Mouse (Mus musculus): ENCODE data around the gene Actr2. TPM values are rescaled to one million over a fixed set of nuclear protein-coding genes. Genes with fewer than 3 reads are reported as not detected.

The Actr2 gene
- polyA plus RNA-seq, 1 experiment from 2014 or later, result 78.0 TPM

DNA sequence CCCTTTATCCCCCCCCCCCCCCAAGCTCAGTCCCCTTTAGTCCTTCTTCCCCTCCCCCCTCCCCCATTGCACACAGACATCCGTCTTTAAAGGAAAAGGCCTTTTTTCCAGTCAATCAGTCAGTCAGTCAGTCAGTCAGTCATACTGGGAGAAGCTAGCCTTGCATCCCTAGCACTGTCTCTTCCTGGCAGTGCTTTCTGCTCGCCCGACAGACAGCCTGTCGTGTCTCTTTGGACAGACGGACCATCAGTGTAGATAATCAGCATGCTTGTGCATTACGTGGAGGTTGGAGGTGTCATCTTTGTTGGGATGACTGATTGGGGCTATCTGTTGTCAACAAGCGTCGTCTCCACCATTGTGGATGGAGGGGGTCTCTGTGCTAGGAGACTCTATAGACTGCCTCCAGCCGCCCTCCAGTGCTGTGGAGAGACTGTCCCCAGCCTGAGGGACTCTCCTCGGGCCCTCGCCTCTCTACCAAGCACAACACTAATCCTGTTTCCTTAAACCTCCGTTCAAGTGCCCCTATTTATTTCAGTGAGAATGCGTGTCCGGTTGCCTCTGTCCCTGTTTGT is 89.7 kb downstream of the Actr2 start:
- Histone ChIP-seq H3K9ac (ENCODE audit: low read length) (no peak overlapping the region), H3K27ac (ENCODE audit: low read depth, low read length) (no peak overlapping the region), H3K4me1 (ENCODE audit: control insufficient read depth, insufficient read depth, low read length) (no peaks in the 10 kb centered on the region), H3K36me3 (ENCODE audit: control insufficient read depth, insufficient read depth, low read length) (peaks cover 33% of the 10 kb centered on the region), H3K9me3 (ENCODE audit: control insufficient read depth, low read length) (peaks cover 25% of the 10 kb centered on the region), H3K4me2 (ENCODE audit: low read depth) (no peak overlapping the region), H3K4me3 (ENCODE audit: low read depth, low read length) (no peak overlapping the region), H3K27me3 (ENCODE audit: control insufficient read depth, insufficient read depth, low read length) (no peaks in the 10 kb centered on the region)
- ATAC-seq (ENCODE audit: insufficient read depth, low FRiP score, low TSS enrichment) (no peak), DNase-seq (ENCODE audit: low spot score) (no peak)
- WGBS, result 89% methylated on average over 14 of the region's 14 CpGs

GRCm38 (mm10) chr11:20022462-20022861 is 90.3 kb downstream of the Actr2 start:
- peaks cover 37% of the 10 kb centered on the region for H3K36me3 ChIP-seq (ENCODE audit: control insufficient read depth, insufficient read depth, low read length)

DNA sequence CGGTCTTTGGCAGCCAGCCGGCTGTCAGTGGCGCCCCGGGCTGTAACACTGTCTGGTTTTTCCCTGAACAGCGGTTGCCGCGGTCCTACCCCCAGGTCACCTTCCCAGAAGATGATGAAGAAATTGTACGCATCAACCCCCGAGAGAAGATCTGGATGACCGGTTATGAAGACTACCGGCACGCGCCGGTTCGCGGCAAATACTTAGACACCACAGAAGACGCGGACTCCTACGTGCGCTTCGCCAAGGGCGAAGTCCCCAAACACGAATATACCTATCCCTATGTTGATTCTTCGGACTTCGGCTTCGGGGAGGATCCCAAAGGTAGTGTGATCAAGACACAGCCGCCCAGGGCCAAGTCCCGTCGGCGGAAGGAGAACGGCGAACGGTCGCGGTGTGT is 92.0 kb downstream of the Actr2 start:
- WGBS, result 98% methylated on average over 35 of the region's 35 CpGs
- Histone ChIP-seq H3K27me3 (ENCODE audit: control insufficient read depth, insufficient read depth, low read length) (no peaks in the 10 kb centered on the region), H3K4me1 (ENCODE audit: control insufficient read depth, insufficient read depth, low read length) (no peaks in the 10 kb centered on the region), H3K36me3 (ENCODE audit: control insufficient read depth, insufficient read depth, low read length) (peaks cover 39% of the 10 kb centered on the region), H3K9ac (ENCODE audit: low read length) (no peak overlapping the region), H3K27ac (ENCODE audit: low read depth, low read length) (no peak overlapping the region), H3K9me3 (ENCODE audit: control insufficient read depth, low read length) (peaks cover 25% of the 10 kb centered on the region), H3K4me3 (ENCODE audit: low read depth, low read length) (no peak overlapping the region), H3K4me2 (ENCODE audit: low read depth) (no peak overlapping the region)
- DNase-seq (ENCODE audit: low spot score) (no peak), ATAC-seq (ENCODE audit: insufficient read depth, low FRiP score, low TSS enrichment) (no peak)

More at GRCm38 (mm10) chr11:20022462-20022861, 90.3 kb downstream of the Actr2 start:
- ATAC-seq (ENCODE audit: insufficient read depth, low FRiP score, low TSS enrichment) (no peak), DNase-seq (ENCODE audit: low spot score) (no peak)
- H3K9ac ChIP-seq (ENCODE audit: low read length), result no peak overlapping the region
- H3K27me3 ChIP-seq (ENCODE audit: control insufficient read depth, insufficient read depth, low read length), result no peaks in the 10 kb centered on the region
- H3K4me1 ChIP-seq (ENCODE audit: control insufficient read depth, insufficient read depth, low read length), result no peaks in the 10 kb centered on the region
- no peak overlapping the region for H3K4me3 ChIP-seq (ENCODE audit: low read depth, low read length)
- WGBS, result 98% methylated on average over 2 of the region's 2 CpGs
- no peak overlapping the region for H3K4me2 ChIP-seq (ENCODE audit: low read depth)
- H3K27ac ChIP-seq (ENCODE audit: low read depth, low read length), result no peak overlapping the region
- H3K9me3 ChIP-seq (ENCODE audit: control insufficient read depth, low read length), result peaks cover 25% of the 10 kb centered on the region

DNA sequence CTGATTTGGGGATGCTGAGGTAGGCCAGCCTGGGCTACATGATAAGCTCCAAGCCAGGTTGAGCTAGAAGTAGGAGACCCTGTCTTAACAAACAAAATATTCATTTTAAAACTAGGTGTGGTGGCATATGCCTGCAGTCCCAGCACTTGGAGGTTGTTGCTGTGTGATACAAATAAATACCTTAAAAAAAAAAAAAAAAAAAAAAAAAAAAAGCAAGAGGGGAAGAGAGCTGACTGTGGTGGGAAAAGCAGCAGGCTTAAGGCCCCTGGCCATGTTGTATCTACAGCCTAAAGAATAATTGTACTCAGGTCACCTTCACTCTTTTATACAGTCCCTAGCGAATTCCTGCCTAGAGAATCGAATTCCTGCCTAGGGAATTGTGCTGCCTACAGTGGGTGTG is 93.8 kb downstream of the Actr2 start:
- H3K4me2 ChIP-seq (ENCODE audit: low read depth), result no peak overlapping the region
- no peak overlapping the region for H3K27ac ChIP-seq (ENCODE audit: low read depth, low read length)
- no peak for DNase-seq (ENCODE audit: low spot score)
- no peak overlapping the region for H3K4me3 ChIP-seq (ENCODE audit: low read depth, low read length)
- H3K27me3 ChIP-seq (ENCODE audit: control insufficient read depth, insufficient read depth, low read length), result no peaks in the 10 kb centered on the region
- peaks cover 39% of the 10 kb centered on the region for H3K36me3 ChIP-seq (ENCODE audit: control insufficient read depth, insufficient read depth, low read length)
- no peak overlapping the region for H3K9ac ChIP-seq (ENCODE audit: low read length)
- ATAC-seq (ENCODE audit: insufficient read depth, low FRiP score, low TSS enrichment), result no peak
- 100% methylated on average over 2 of the region's 2 CpGs for WGBS
- no peaks in the 10 kb centered on the region for H3K4me1 ChIP-seq (ENCODE audit: control insufficient read depth, insufficient read depth, low read length)
- peaks cover 25% of the 10 kb centered on the region for H3K9me3 ChIP-seq (ENCODE audit: control insufficient read depth, low read length)

- DNase-seq (ENCODE audit: low spot score), result no peak
- Histone ChIP-seq H3K4me1 (ENCODE audit: control insufficient read depth, insufficient read depth, low read length) (no peaks in the 10 kb centered on the region), H3K36me3 (ENCODE audit: control insufficient read depth, insufficient read depth, low read length) (peaks cover 39% of the 10 kb centered on the region), H3K4me3 (ENCODE audit: low read depth, low read length) (no peak overlapping the region), H3K9me3 (ENCODE audit: control insufficient read depth, low read length) (peaks cover 25% of the 10 kb centered on the region), H3K4me2 (ENCODE audit: low read depth) (no peak overlapping the region), H3K9ac (ENCODE audit: low read length) (no peak overlapping the region), H3K27ac (ENCODE audit: low read depth, low read length) (no peak overlapping the region), H3K27me3 (ENCODE audit: control insufficient read depth, insufficient read depth, low read length) (no peaks in the 10 kb centered on the region)
- WGBS, result 93% methylated on average over 13 of the region's 13 CpGs
- no peak for ATAC-seq (ENCODE audit: insufficient read depth, low FRiP score, low TSS enrichment)
These were observed 94.8 kb downstream of the Actr2 start for GRCm38 (mm10) chr11:20017937-20018336.

DNA sequence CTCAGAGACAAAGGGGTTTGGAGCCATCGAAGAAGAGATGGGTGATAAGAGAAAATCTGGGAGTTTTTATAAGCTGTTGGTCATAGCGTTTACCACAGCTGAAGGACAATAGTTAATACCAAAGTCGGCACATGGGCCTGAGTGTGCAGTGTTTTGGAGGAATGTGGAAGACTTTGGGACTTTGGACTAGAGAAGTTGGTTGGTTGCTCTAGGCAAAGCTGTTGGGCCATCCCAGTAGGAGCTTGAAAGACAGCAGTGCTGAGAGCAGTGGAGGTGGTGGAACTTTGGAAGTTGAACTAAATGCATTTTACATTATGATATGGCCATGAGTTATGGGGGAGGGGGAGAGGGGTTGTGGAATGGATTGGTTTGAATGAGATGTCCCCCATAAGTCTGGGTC is 99.3 kb downstream of the Actr2 start:
- peaks cover 2% of the 10 kb centered on the region for H3K9me3 ChIP-seq (ENCODE audit: control insufficient read depth, low read length)
- no peaks in the 10 kb centered on the region for H3K27me3 ChIP-seq (ENCODE audit: control insufficient read depth, insufficient read depth, low read length)
- WGBS, result 95% methylated on average over 3 of the region's 3 CpGs
- peaks cover 12% of the 10 kb centered on the region for H3K36me3 ChIP-seq (ENCODE audit: control insufficient read depth, insufficient read depth, low read length)
- no peak for ATAC-seq (ENCODE audit: insufficient read depth, low FRiP score, low TSS enrichment)
- H3K9ac ChIP-seq (ENCODE audit: low read length), result no peak overlapping the region
- H3K27ac ChIP-seq (ENCODE audit: low read depth, low read length), result no peak overlapping the region
- H3K4me1 ChIP-seq (ENCODE audit: control insufficient read depth, insufficient read depth, low read length), result no peaks in the 10 kb centered on the region
- H3K4me3 ChIP-seq (ENCODE audit: low read depth, low read length), result no peak overlapping the region
- DNase-seq (ENCODE audit: low spot score), result no peak
- H3K4me2 ChIP-seq (ENCODE audit: low read depth), result no peak overlapping the region

Other genes starting within 250 kb of the Actr2 start
- gene Spred2, start 188.5 kb downstream of the Actr2 start, polyA plus RNA-seq (2014; fragmentation: Nextera tagmentation; extraction: Ambion mirVana), result 6.2 and 6.4 TPM in 2 replicates
- gene Rab1a, start 88.5 kb upstream of the Actr2 start, polyA plus RNA-seq (2014; fragmentation: Nextera tagmentation; extraction: Ambion mirVana), result 252 and 253 TPM in 2 replicates
- 33.5 and 35.3 TPM in 2 replicates for gene Cep68, start 136.5 kb upstream of the Actr2 start, polyA plus RNA-seq (2014; fragmentation: Nextera tagmentation; extraction: Ambion mirVana)
- 21.2 and 22.9 TPM in 2 replicates for gene Slc1a4, start 219.8 kb upstream of the Actr2 start, polyA plus RNA-seq (2014; fragmentation: Nextera tagmentation; extraction: Ambion mirVana)

All from neural tube, embryonic 11.5 days (tissue).